Mouse (Mus musculus): ENCODE measurements around the gene Zic3.

The Zic3 gene

DNA sequence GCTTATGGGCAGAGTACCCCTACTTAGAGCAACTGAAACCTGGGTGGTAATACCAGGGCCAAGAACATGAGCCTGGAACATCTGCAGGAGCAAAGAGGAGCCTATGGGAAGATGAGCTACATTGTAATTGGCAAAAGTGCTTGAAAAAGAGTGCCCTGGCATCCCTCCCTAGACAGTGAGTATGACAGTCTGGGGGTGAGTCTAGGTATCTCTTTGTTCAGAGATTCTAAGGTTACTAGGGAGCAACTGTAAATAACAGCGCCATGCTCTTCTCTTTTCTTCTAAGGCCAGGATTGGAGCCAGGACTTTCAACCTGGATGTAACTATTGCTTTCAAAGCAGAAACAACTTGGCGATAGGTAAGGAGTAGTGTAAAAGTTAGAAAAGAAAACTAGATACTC, at the start of gene Zic3:
Gene Zic3 (plus strand): TSS at position 301 of the 400 bp plus-strand sequence.
- no peak for DNase-seq (ENCODE audit: low spot score)

DNA sequence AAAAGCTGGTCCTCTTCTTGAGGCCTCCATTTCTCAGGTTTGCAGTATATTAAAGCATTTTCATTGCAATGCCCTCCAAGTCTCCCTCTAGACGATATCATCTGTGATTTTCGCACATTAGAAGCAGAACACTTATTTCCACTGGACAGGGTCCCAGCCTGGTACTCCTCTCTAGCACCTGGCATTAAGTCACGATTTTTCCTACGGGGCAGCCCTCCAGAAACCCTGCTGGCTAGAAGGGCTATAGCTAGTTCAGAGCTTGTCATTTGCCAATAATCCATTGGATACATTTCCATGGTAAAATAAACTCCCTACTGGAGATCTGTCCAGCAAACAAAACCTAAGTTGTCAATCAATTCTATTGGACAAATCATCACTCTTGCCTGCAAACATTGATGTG, 40.1 kb upstream of the Zic3 start:
- no peak for DNase-seq (ENCODE audit: low spot score)

DNA sequence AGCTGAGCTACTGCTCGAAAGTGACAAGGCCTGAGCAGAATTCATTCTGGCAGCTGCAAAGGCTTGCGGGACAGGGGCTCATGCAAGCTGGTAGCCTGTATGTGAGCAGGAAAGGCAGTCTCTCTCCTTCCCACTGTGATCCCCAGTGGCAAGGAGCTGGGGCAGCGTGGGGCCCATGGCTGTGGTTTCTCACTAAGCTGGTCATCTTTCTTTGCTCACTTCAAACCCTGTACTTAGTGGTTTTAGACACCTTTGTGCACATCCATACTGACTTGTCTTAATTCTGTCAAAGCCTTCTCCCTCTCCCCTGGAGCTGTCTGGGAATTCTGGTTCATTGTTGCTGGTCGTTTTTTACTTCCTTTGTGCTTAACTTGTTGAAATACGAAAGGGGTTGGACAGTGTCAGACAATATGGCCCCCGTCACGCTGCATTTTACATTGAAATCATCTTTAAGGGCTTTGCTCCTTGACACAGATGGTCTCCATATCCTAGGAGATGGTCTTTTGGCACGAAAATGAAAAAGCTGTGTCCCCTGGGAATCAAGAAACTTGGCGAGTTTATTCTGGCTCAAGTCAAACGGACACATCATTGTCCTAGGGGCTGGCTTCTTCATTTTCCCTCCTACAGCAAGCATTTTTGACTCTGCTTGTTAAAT, 34.9 kb upstream of the Zic3 start:
- DNase-seq (ENCODE audit: low spot score), result no peak

DNA sequence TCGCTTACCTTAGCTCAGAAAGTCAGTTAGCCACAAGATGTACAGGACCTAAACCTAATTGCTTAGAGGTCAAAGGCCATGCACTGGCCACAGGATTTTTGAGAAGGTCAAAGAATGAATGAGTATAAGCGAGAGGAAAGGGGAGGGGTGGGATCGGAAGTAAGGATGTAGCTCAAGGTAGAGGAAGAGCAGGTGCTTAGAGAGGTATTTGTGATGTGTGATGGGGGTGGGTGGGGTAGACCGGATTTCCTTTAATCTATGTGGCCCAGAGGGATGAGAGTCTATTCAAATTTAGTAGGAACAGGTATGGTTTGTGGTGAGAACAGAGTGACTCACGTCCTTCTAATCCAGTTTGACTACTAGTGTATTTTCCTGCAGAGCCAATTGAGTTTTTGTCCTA, 9.1 kb upstream of the Zic3 start:
- DNase-seq (ENCODE audit: low spot score), result no peak

DNA sequence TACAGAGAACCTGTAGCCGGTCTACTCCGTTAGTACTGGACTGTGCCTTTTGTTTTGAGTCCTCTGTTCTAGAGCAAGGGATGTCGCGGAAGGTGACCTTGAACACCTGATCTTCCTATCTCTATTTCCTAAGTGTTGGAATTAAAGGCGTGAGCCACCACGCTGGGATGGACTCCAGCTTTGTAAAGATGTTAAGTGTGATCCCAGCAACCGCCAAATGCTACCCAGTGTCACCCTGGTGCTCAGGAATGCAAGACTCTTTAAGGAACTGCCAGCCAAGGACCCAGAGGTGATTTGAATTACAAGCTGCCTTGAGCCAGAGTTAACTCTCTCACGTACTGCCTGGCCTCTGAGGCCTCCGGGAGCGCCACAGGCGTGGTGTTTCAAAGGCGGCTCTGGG, 8.4 kb upstream of the Zic3 start:
- DNase-seq (ENCODE audit: low spot score), result no peak

DNA sequence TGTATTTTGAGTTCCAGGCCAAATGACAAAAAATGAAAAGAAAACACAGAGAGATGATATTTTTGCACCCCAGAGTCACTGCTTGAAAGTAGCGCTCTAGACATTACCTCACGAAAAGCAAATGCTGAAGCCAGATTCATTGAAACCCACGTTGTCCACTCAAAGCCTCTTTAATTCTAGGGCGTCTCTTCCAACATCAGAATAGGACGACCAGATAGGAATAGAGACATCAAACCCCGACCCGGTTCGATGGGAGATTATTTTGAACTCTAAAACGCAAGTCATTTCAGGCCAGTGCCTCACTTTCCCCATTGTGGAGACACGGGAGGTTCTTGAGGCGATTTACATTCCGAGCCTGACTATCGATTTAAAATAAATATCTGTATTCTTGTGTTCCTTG, 7.7 kb upstream of the Zic3 start:
- no peak for DNase-seq (ENCODE audit: low spot score)

DNA sequence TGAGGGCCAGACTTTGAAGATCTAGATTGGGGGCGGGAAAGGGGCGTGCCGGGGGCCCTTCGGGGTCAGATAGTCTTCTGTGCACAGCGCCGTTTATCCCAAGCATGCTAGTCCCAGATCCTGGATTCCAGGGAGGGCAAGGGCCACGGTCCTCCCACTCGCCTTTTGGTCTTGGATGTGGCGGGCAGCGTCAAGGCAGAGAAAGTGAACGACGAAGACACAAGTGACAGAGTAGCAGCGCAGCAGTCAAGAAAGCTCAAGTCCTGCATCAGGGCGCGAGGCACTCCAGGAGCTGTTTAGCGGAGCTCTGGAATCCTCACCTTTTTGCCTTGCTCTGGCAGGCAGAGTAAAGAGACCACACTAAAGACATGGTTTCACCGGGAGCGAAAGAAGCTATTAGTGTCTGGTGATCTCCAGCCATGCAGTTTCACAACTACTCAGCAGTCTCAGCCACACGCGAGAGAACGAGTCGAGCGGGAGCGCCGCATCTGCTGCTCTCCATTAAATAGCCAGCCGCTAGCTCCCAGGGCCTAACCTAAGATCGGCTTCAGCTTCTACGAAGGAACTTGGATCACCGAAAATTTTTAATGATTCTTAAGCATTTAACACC, 7.1 kb upstream of the Zic3 start:
- DNase-seq (ENCODE audit: low spot score), result no peak

DNA sequence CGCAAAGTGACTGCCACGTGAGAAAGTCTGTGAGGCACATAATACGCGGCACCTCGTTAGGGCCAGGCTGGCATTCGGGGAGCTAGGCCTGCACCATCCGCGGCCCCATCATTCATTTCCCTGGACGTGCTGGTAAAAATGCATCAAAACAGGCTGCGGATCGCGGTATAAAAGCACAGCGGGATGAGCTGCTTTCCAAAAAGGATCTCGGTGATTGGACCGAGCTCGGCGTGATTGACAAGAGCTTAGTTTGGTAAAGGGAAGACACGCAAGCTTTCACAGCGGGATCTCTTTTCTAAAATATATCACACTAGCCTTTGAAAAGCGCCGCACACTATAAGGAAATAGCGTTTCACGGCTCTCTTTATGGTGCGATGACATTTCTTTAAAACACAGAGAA, 3.8 kb upstream of the Zic3 start:
- no peak for DNase-seq (ENCODE audit: low spot score)

DNA sequence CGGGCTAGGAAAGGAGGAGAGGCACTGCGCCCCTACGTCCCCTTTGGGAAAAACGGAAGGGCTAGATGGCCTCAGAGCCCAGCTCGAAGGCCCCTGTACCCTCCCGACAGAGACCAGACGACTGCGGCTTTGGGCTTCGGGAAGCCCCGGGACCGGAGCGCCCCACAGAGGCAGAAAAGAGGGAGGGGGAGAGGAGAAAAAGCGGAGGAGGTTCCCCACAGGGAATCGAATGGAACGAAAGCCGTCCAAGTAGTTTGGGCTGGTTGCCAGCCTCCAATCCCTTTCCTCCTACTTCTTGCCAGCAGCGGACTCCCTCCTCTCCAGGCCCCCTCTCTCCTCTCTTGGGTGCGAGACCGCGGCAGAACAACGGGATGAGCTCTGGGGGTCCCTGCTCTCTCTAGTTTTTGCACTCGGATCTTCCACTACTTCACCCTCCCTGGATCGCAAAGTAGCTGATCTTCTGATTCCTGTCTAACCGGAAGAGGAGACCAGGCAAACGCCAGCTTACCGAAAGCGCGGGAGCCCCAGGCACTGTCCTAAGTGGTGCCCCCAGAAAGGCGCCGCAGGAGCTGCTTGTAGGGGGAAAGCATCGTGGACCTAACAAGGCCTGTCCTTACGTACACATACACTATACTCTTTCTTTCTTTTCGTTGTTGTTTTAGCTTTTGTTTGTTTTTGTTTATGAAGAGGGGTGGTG, 3.1 kb upstream of the Zic3 start:
- DNase-seq (ENCODE audit: low spot score), result no peak

DNA sequence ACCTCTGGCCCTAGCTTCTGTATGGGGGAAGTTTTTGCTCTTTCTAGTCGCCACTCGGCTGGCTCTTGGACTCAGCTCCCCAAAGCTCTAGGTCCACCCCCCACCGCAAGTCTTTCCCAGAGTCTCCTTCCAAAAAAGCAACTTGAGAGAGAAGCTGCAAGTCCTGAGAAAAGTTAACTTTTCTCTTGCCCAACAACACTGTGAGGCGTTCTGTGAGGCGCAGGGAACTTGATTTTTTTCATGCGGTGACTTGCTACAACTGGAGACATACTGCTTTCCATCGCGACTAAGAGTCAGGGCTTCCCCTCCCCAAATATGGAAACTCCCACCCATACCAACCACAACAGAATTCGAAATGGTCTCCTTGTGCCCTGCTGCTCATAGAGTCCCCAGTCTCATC, 5.1 kb downstream of the Zic3 start:
- DNase-seq (ENCODE audit: low spot score), result no peak

DNA sequence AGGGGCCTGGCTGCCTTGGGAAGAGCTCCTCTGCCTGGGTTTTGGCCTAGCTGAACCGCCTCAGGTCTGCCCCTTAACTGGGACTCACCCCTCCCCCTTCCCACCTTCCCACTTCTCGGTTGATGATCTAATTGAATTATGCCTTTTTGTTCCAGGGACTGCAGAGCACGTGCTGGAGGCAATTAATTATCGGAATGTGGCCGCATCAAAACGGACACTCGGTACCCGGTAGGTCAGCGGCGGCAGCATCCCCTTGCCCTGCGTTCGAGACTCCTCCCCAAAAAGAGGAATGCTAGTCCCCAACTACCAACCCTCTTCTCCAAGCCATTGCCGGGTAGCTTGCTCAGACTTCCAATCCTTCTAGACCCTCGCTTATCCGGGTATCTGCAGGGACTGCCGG, 5.6 kb downstream of the Zic3 start:
- no peak for DNase-seq (ENCODE audit: low spot score)

DNA sequence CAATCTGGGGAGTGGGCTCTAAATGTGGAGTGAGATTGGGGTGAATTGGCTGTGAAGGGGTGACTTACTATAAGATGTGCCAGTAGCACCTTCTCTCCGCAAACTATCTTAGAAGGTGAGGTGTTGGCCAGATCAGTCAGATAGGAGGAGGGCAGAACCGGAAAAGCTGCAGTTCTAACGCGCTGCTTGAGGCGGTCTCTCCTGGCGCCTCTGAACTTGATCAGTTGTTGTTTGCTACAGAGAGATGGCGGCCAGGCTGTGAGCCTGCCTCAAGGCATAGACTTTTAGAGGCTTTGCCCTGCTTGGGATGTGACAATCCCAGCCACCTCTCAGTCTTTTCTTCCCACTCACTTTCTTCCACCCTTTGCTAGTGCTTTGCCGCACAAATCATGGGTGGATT, 6.4 kb downstream of the Zic3 start:
- DNase-seq (ENCODE audit: low spot score), result no peak

DNA sequence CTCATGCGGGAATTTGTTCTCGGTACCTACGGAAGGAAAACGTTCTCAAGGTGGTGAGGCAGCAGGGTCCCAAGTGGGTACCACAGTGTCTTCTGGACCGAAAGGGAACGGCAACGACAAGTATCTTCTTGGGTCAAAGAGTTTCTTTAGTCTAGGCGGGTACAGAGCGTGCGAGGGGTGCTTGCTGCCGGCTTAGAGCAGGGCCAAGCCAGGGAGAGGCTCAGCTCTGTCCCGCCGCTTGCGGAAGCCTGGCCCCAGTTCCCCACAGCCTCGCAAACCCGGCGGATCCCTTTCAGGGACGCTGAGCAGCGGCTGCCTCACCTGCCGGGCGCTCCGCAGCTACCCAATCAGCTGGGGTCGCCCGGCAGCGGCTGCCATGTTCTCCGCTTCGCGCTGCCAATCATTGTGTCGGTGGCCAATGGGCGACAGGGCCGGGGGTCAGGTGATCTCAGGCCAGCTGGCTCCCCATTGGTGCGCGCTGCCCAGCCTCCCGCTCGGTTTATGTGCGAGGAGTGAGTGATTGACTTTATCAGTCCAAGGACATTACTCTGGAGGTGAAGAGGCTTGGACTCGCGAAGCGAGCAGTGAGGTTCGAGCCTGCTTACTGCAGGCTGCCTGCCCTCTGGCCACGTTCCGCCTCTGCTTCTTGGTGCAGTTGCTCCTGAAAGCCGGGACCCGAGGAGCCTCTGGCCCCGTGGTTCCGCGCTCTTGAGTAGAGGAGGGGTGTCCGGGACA, 7.8 kb downstream of the Zic3 start:
- DNase-seq (ENCODE audit: low spot score), result peak; percentile 71

DNA sequence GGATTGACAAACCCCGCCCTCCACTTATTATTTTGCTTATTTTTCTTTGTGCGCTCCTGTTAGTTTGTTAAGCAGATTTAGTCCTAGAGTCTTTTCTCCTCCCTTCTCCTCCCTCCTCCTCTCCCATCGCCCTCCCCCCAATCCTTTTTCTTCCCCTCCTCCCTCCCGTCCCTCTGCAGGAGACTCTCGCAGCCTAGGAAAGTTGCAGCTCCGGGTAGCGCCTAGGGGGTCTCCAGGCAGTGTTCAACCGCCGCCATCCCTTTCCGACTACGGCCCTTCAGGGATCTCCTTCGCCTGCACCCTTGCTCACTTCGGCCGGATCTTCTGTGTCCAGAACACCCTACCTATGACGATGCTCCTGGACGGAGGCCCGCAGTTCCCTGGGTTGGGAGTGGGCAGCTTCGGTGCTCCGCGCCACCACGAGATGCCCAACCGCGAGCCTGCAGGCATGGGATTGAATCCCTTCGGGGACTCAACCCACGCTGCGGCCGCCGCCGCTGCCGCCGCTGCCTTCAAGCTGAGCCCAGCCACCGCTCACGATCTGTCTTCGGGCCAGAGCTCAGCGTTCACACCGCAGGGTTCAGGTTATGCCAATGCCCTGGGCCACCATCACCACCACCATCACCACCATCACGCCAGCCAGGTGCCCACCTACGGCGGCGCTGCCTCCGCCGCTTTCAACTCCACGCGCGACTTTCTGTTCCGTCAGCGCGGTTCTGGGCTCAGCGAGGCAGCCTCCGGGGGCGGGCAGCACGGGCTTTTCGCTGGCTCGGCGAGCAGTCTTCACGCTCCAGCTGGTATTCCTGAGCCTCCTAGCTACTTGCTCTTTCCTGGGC, 8.6 kb downstream of the Zic3 start:
- no peak for DNase-seq (ENCODE audit: low spot score)

DNA sequence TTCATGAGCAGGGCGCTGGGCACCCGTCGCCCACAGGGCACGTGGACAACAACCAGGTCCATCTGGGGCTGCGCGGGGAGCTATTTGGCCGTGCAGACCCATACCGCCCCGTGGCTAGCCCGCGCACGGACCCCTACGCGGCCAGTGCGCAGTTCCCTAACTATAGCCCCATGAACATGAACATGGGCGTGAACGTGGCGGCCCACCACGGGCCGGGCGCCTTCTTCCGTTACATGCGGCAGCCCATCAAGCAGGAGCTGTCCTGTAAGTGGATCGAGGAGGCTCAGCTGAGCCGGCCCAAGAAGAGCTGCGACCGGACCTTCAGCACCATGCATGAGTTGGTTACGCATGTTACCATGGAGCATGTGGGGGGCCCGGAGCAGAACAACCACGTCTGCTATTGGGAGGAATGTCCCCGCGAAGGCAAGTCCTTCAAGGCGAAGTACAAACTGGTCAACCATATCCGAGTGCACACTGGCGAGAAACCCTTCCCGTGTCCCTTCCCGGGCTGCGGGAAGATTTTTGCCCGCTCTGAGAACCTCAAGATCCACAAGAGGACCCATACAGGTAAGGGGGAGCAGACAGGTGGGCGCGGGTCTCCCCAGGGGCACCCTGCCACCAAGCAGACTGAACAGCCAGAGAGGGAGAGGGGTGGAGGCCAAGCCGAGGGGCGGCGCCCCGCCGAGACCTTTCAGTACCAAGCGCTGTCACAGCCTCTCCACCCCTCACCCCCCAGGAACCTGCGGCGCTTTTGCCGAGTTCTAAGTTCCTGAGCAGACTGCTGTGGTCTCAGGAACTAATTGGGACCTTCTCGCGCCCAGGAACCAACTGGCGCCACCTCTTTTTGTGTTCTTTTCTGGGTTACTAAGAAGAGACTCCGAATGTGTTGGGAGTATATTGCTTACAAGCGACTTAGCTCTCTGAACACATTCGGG, 9.4 kb downstream of the Zic3 start:
- no peak for DNase-seq (ENCODE audit: low spot score)

DNA sequence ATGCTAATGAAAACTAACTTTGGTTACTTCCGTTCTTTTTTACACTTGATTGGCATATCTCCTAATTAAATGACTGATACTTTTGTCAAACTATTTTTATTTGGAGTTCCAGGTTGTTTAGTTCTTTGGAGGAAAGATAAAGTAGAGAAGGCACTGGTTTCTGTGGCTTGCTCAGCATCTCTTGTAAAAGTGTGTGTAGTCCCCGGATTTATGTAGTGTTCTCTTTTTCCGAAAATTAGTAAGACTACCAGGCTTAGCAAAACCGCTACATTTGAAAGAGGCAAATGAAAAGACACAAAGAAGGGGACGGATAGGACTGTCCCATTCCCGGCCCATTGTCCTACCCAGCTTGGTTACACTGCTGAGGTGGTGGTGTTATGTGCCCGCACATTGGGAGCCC, 10.1 kb downstream of the Zic3 start:
- DNase-seq (ENCODE audit: low spot score), result no peak

DNA sequence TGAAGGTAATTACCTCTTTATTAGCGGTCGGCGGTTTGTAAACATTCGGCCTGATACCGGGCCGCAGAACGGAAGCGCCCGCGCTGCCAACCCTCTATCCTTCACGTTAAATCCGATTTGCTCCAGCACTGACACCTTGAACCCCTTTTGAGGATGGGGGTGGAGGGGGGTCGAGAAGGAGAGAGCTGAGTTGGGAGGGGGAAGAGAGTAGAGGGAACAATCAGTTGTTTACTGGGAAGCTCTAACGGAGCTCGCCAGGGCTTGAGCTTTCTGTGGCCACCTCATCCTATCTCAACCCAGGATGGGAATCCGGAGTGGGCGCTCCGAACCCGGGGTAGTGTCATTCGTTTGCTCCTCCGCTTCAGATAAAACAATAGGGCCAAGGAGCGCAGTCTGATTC, 11.0 kb downstream of the Zic3 start:
- DNase-seq (ENCODE audit: low spot score), result no peak

DNA sequence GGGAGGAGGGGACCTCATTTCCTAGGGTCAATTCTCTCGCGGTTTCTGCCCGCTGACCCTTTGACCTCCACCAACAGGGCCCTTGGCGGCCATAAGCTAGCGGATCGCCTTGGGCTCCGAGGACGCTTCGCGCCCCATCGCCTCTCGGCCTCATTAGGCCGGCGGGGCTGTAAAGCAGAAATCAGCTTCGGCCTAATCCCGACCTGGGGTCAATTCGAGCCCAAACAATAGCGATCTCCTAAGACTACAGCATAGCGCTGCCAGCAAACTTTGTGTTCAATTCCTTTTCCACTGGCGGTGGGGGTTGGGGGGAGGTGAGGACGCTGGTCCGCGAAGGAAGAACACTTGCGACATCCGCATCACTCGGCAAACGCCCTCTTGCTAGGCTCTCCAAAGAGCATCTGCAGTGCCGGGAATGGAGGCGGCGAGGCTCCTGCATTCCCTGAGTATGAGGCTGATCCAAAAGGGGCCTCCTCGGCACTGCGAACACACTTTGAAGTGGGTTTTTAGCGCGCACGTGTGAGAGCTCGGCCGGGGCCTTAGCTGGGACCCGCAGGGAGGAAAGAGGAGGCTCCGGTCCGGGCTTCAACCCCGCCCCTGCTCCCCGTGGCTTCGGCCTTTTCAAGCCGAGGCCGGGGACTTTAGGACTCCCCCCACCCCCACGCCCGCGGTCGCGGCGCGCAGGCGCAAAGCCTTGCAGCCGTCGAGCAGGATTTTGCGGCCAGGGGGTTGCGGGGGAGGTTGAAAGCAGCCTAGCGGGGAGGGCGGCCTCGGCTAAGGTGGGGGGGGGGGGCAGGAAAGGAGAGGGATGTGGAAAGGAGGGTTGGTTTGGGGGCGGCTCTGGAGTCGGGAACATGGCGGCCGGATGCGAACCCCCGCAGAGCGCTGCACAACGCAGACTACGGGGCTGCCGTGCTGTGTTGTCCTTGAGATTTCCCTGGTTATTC, 15.8 kb downstream of the Zic3 start:
- peak; percentile 19 for DNase-seq (ENCODE audit: low spot score)

DNA sequence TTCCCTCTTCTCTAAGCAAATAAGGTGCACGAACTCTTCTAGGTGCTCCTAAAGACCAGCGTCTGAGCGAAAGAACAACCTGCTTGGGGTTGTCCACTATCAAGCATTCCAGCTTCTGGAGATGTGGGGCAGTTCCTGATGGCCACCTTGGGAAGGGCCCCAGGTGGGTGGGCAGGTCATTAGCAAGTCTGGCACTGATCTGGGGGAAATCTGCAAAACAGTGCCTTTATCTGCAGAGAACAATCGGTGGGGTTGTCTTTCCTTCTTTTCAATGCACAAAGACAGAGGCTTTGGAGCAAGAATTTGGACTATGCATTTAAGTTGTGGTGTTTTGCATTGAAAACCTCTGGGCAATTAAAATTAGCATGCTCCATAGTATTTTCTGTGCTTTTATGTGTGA, 17.2 kb downstream of the Zic3 start:
- no peak for DNase-seq (ENCODE audit: low spot score)

DNA sequence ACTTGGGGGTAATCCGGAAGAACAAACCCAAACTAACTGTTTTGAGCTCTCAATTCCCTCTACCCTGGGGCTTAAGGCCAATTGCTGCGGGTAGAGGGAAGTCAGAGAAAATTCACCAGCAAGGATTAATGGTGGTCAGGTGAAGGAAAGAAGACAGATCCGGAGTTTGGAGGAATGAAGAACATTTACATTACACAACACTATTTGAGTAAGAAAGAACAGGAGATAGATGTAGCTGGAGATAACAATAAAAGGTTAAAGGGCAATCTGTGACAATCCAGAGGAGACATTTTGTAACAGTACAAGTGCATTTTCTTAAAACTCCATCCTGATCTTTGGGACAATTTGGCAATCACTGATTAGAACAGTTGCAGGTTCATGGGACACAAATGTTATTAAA, 19.4 kb downstream of the Zic3 start:
- DNase-seq (ENCODE audit: low spot score), result no peak

Measured in testis, postnatal 14 days (tissue).